8 mouse cellular contexts compared by ENCODE assay signal in the genomic region with DNA sequence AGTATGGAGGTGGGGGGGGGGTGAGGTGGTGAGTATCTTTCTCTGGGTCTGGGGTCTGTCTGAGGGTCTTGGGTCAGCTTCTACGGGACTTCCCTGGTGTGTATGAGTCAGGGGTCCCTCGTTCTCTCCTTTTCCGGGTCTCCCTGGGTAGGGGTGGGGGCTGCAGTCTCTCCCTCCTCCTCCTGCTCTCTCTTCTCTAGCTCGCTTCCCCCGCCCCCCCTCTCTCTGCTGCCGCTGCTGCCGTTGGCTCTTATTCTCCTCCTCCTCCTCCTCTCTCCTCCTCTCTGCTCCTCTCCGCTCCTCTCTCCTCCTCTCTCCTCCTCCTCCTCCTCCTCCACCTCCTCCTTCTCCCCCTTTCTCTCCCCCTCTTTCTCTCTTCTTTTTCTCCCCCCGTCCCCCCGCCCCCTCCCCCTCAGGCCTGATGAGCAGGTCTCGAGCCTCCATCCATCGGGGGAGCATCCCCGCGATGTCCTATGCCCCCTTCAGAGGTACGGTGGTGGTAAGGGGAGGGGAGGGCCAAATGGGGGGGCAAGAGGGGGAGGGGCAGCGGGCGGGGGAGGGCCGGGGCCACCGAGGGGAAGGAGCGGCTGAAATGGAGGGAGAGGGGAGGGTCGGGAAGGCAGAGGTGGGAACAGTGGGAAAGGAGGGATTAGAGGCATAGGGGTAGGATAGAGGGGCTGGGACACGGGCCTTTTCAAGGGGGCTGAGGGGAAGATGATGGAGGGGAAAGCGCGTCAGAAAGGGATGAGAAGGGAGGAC. TPM values are rescaled to one million over a fixed set of nuclear protein-coding genes. Genes with fewer than 3 reads are reported as not detected.
DNase-seq lines count a peak whose midpoint lies in the region; ATAC-seq and TF ChIP-seq lines count a peak whose summit lies in the region.

TSS of gene Syngap1 (plus strand) at position 223 of the 759 bp plus-strand sequence.

- WGBS in lung, embryonic 14.5 days: 4% methylated on average over 22 of the region's 24 CpGs
- 2% methylated on average over 16 of the region's 24 CpGs for WGBS in embryonic facial prominence, embryonic 11.5 days
- WGBS in hindbrain, embryonic 16.5 days: 2% methylated on average over 23 of the region's 24 CpGs

- TF ChIP-seq CTCF in lung, embryonic 14.5 days (IDR thresholded peaks at IDR 0.05; ENCODE audit: low read depth): no peak

- peaks cover 14% of the 10 kb centered on the region; the same call in 1 of the 2 replicates for H3K4me1 ChIP-seq in lung, embryonic 14.5 days (ENCODE audit: insufficient read depth)
- H3K4me1 ChIP-seq in embryonic facial prominence, embryonic 11.5 days (ENCODE audit: control insufficient read depth, insufficient read depth, low read length): peaks cover 13% of the 10 kb centered on the region
- peaks cover 41% of the 10 kb centered on the region for H3K4me1 ChIP-seq in hindbrain, embryonic 16.5 days (ENCODE audit: control insufficient read depth, insufficient read depth, low read depth, low read length)

- peaks cover 14% of the 10 kb centered on the region for H3K36me3 ChIP-seq in lung, embryonic 14.5 days (ENCODE audit: insufficient read depth)
- no peaks in the 10 kb centered on the region for H3K36me3 ChIP-seq in embryonic facial prominence, embryonic 11.5 days (replicated peaks; ENCODE audit: control insufficient read depth, insufficient read depth, low read depth, low read length)
- H3K36me3 ChIP-seq in hindbrain, embryonic 16.5 days (ENCODE audit: control insufficient read depth, insufficient read depth, low read length): no peaks in the 10 kb centered on the region

- DNase-seq in lung, embryonic 14.5 days: peak; percentile 43
- no peak for DNase-seq in lung, adult 18-20 months
- DNase-seq in adrenal gland, postnatal 10 days: peak; percentile 68
- peak; percentile 70 for DNase-seq in embryonic facial prominence, embryonic 11.5 days (ENCODE audit: low spot score)
- peak; percentile 74 for DNase-seq in liver
- peak; percentile 29 for DNase-seq in retina, embryonic 14.5 days (ENCODE audit: low spot score)
- DNase-seq in spleen, adult 18-20 months: no peak

- H3K9me3 ChIP-seq in lung, embryonic 14.5 days (ENCODE audit: low read depth, low read length): no peaks in the 10 kb centered on the region
- no peaks in the 10 kb centered on the region for H3K9me3 ChIP-seq in embryonic facial prominence, embryonic 11.5 days (replicated peaks; ENCODE audit: control insufficient read depth, low read length)
- no peaks in the 10 kb centered on the region for H3K9me3 ChIP-seq in hindbrain, embryonic 16.5 days (ENCODE audit: control insufficient read depth, low read length)

- H3K4me3 ChIP-seq in lung, embryonic 14.5 days (ENCODE audit: low read depth, low read length): peak within 1 kb of the TSS; percentile 55
- H3K4me3 ChIP-seq in embryonic facial prominence, embryonic 11.5 days (ENCODE audit: low read depth, low read length): peak within 1 kb of the TSS; percentile 60
- peak within 1 kb of the TSS; percentile 63 for H3K4me3 ChIP-seq in hindbrain, embryonic 16.5 days (ENCODE audit: low read length)

- no peaks in the 10 kb centered on the region for H3K27me3 ChIP-seq in lung, embryonic 14.5 days (ENCODE audit: insufficient read depth, low read length)
- H3K27me3 ChIP-seq in embryonic facial prominence, embryonic 11.5 days (ENCODE audit: control insufficient read depth, insufficient read depth, low read length): no peaks in the 10 kb centered on the region
- no peaks in the 10 kb centered on the region for H3K27me3 ChIP-seq in hindbrain, embryonic 16.5 days (replicated peaks; ENCODE audit: control insufficient read depth, insufficient read depth, low read length)

- H3K27ac ChIP-seq in lung, embryonic 14.5 days (ENCODE audit: low read depth): peak within 1 kb of the TSS; percentile 96
- H3K27ac ChIP-seq in embryonic facial prominence, embryonic 11.5 days (replicated peaks; ENCODE audit: low read depth, low read length): peak within 1 kb of the TSS; percentile 77
- H3K27ac ChIP-seq in hindbrain, embryonic 16.5 days (ENCODE audit: low read depth, low read length): peak within 1 kb of the TSS; percentile 97

- H3K4me2 ChIP-seq in lung, embryonic 14.5 days: peak within 1 kb of the TSS; percentile 88
- H3K4me2 ChIP-seq in embryonic facial prominence, embryonic 11.5 days (ENCODE audit: low read depth, low read length): peak within 1 kb of the TSS; percentile 84
- H3K4me2 ChIP-seq in hindbrain, embryonic 16.5 days (ENCODE audit: low read length): peak within 1 kb of the TSS; percentile 77

- peak within 1 kb of the TSS; percentile 68 for H3K9ac ChIP-seq in lung, embryonic 14.5 days
- peak within 1 kb of the TSS; percentile 72 for H3K9ac ChIP-seq in embryonic facial prominence, embryonic 11.5 days (replicated peaks; ENCODE audit: low read length)
- peak within 1 kb of the TSS; percentile 80 for H3K9ac ChIP-seq in hindbrain, embryonic 16.5 days (ENCODE audit: low read depth, low read length)

- ATAC-seq in lung, embryonic 14.5 days (ENCODE audit: insufficient read depth): no peak
- 0 out of 2 replicates have a peak, but pooled peaks have one; percentile 12 for ATAC-seq in embryonic facial prominence, embryonic 11.5 days (replicated peaks; ENCODE audit: insufficient number of reproducible peaks, low FRiP score, low TSS enrichment, low read depth)
- ATAC-seq in hindbrain, embryonic 16.5 days: peak; percentile 13; the same call in 1 of the 2 replicates

RNA-seq across cellular contexts. Expression of gene Syngap1, which starts in this region (rescaled TPM):
- polyA plus RNA-seq in lung, embryonic 14.5 days (2014; fragmentation: Nextera tagmentation; extraction: Ambion mirVana): 1.8 and 2.0 TPM in 2 replicates
- total RNA-seq in adrenal gland, postnatal 10 days (2021): 10 to 100 TPM; 15.7 to 21.6 TPM
- 2.3 and 2.8 TPM in 2 replicates for polyA plus RNA-seq in embryonic facial prominence, embryonic 11.5 days (2014; fragmentation: Nextera tagmentation; extraction: Ambion mirVana)
- 2.5 and 4.9 TPM in 2 replicates for polyA plus RNA-seq in hindbrain, embryonic 16.5 days (2015; fragmentation: Nextera tagmentation; extraction: Ambion mirVana)

Comparison
In these comparisons a context has a peak if more than half of its experiments do, and no peak if none do; other contexts are left out.
1. DNase-seq: peak in lung, embryonic 14.5 days (single experiment), adrenal gland, postnatal 10 days (single experiment), embryonic facial prominence, embryonic 11.5 days (single experiment), liver (single experiment) and retina, embryonic 14.5 days (single experiment); none in lung, adult 18-20 months (0 of 2) and spleen, adult 18-20 months (0 of 2).
2. Peak in every context shown above with its lines, with median percentiles within 50 percentile points of each other: H3K27ac ChIP-seq, H3K4me2 ChIP-seq, H3K4me3 ChIP-seq and H3K9ac ChIP-seq.